Mouse (Mus musculus): Measurements from ENCODE around the gene Ptgir. TPM values are rescaled to one million over a fixed set of nuclear protein-coding genes. Genes with fewer than 3 reads are reported as not detected.

Ptgir gene
- polyA plus RNA-seq, 1 experiment from 2014 or later, result 1.7 TPM

DNA sequence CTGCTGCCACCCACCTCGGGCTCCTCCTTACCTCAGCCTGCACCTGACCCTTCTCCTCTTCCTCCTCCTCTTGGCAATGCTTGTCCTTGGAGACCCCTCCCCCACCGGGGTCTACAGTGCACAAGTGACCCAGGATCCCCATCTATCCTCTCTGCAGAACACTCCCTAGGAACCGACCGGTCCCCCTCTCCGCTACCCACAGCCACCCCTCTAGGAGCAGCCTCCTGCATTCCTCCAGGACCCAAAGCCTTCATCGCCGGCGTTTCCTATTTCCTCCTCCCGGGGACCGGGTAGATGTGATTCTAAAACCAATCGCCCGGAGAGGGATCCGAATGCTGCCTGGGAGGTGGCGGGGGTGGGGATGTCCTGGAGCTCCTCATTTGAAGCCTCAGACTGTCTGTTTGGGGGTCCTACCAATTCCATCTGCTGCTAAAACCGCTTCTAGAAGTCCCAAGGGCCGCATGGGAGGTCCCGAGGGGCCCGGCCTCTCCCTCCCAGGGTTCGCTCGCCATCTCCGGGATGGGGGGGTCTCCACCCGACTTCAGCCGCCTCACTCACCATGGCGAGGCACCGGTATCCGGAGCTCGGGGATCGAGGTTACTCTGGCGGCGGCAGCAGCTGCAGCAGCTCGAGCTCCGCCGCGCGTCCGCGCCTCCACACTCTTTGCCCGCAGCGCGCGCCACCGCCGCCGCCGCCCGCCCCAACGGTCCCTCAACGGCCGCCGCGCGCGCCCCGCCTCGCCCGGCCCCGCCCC, 17.2 kb downstream of the Ptgir start:
- Histone ChIP-seq H3K9me3 (ENCODE audit: low read length) (no peaks in the 10 kb centered on the region), H3K27me3 (ENCODE audit: insufficient read depth, low read length) (no peaks in the 10 kb centered on the region), H3K4me1 (ENCODE audit: insufficient read depth) (peaks cover 34% of the 10 kb centered on the region), H3K4me2 (ENCODE audit: low read depth, low read length) (peak overlapping the region; percentile 99), H3K9ac (replicated peaks) (peak overlapping the region; percentile 94), H3K36me3 (replicated peaks; ENCODE audit: insufficient read depth, low read length) (peaks cover 21% of the 10 kb centered on the region), H3K4me3 (ENCODE audit: low read depth, low read length) (peak overlapping the region; percentile 94), H3K27ac (ENCODE audit: low read depth) (peak overlapping the region; percentile 92)
- 0% methylated on average over 42 of the region's 57 CpGs for WGBS (ENCODE audit: insufficient replicate concordance)
- no peak for ATAC-seq
- DNase-seq, result no peak
- TF ChIP-seq CTCF (IDR thresholded peaks at IDR 0.05; ENCODE audit: low read depth), result no peak
- no peak for TF ChIP-seq EP300 (IDR thresholded peaks at IDR 0.05; ENCODE audit: low read depth)

DNA sequence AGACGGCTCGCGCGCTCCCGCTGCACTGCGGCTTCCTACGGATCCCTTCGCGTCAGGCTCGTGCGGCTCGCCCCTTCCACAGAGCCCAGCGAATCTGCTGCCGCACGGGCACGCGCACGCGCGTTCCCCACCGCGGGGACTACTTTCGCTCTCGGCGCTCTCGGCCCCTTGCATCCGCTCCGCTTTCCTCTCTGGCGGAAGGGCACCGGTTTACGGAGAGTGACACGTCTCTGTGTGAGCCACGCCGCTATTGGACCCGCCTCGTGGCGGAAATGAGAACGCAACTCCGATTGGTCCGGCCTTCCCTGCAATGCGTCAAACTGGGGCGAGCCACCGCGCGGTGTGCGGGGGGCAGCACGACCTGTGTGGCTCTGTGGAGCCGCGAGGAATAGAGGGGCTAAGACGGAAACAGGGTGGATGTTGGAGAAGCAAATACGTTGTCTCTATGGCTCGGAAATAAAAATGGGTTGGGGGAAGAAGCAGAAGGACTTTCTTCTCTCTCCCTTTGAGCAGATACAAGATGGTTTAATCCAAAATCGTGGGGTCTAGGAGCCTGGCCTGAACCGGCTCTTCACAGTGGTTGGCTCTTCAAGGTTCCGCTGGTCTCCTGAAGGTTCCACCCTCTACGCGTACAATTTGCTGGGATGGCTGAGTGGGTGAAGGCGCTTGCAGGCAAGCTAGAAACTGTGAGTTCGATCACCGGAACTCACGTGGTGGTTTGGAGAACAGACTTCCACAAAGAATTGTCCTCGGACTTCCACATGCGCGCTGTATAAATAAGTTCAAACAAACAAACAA, 17.9 kb downstream of the Ptgir start, which contains the start of gene Calm3:
Gene Calm3, minus strand, starts transcription at position 78 of the 798 bp plus-strand sequence.
- TF ChIP-seq CTCF (IDR thresholded peaks at IDR 0.05; ENCODE audit: low read depth) (peak; percentile 30; the same call in 1 of the 2 replicates), EP300 (IDR thresholded peaks at IDR 0.05; ENCODE audit: low read depth) (peak; percentile 84; the same call in 1 of the 2 replicates)
- peaks cover 14% of the 10 kb centered on the region for H3K36me3 ChIP-seq (replicated peaks; ENCODE audit: insufficient read depth, low read length)
- peak; percentile 92 for ATAC-seq
- peak within 1 kb of the TSS; percentile 94 for H3K9ac ChIP-seq (replicated peaks)
- H3K4me3 ChIP-seq (ENCODE audit: low read depth, low read length), result peak within 1 kb of the TSS; percentile 94
- peak; percentile 99 for DNase-seq
- H3K9me3 ChIP-seq (ENCODE audit: low read length), result no peaks in the 10 kb centered on the region
- WGBS (ENCODE audit: insufficient replicate concordance), result 2% methylated on average over 64 of the region's 64 CpGs
- H3K27me3 ChIP-seq (ENCODE audit: insufficient read depth, low read length), result no peaks in the 10 kb centered on the region
- peak within 1 kb of the TSS; percentile 99 for H3K4me2 ChIP-seq (ENCODE audit: low read depth, low read length)
- peaks cover 32% of the 10 kb centered on the region for H3K4me1 ChIP-seq (ENCODE audit: insufficient read depth)
- H3K27ac ChIP-seq (ENCODE audit: low read depth), result peak within 1 kb of the TSS; percentile 92

DNA sequence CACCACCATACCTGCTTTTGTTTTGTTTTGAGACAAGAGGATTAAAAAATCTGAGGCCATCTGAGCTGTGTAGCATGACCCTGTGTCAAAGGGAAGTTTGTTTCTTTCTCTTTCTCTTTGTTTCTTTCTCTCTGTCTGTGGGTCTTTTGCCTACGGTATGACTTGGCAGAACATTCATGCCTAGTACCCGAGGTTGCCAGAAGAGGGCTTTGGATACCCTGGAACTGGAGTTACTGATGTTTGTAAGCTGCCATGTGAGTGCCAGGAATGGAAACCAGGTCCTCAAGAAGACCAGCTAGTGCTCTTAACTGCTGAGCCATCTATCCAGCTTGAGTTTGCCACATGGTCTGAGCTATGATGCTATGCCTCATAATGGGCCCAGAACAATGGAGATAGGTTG, 22.1 kb downstream of the Ptgir start:
- Histone ChIP-seq H3K4me2 (ENCODE audit: low read depth, low read length) (no peak overlapping the region), H3K36me3 (replicated peaks; ENCODE audit: insufficient read depth, low read length) (no peaks in the 10 kb centered on the region), H3K9ac (replicated peaks) (no peak overlapping the region), H3K27ac (ENCODE audit: low read depth) (no peak overlapping the region), H3K27me3 (ENCODE audit: insufficient read depth, low read length) (no peaks in the 10 kb centered on the region), H3K4me1 (ENCODE audit: insufficient read depth) (peaks cover 3% of the 10 kb centered on the region; the same call in 1 of the 2 replicates), H3K9me3 (ENCODE audit: low read length) (no peaks in the 10 kb centered on the region), H3K4me3 (ENCODE audit: low read depth, low read length) (no peak overlapping the region)
- DNase-seq, result no peak
- WGBS (ENCODE audit: insufficient replicate concordance), result 29% methylated on average over 2 of the region's 2 CpGs
- no peak for ATAC-seq
- no peak for TF ChIP-seq CTCF (IDR thresholded peaks at IDR 0.05; ENCODE audit: low read depth)
- no peak for TF ChIP-seq EP300 (IDR thresholded peaks at IDR 0.05; ENCODE audit: low read depth)

DNA sequence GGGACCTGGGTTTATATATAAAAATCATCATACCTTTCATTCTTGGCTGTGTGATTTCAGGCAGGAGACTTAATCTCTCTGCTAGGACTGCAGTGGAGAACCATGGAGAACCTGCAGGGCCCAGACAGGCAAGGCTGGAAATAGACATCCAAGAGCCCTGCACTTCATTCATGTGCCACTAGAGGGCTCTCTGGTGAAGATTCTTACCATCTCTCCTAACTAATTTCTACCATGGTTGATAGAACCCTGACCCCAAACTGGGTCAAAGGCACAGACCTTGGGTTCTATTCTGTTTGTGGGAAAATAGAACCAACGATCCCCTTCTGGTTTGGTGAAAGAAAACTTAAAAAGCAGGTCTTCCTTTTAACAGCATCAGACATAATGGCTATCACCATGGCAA, 24.6 kb downstream of the Ptgir start:
- H3K27ac ChIP-seq (ENCODE audit: low read depth), result no peak overlapping the region
- H3K4me3 ChIP-seq (ENCODE audit: low read depth, low read length), result no peak overlapping the region
- no peak overlapping the region for H3K9ac ChIP-seq (replicated peaks)
- 4% methylated on average over 1 of the region's 1 CpGs for WGBS (ENCODE audit: insufficient replicate concordance)
- DNase-seq (peak; percentile 71), ATAC-seq (peak; percentile 31; the same call in 1 of the 2 replicates)
- H3K9me3 ChIP-seq (ENCODE audit: low read length), result no peaks in the 10 kb centered on the region
- no peaks in the 10 kb centered on the region for H3K27me3 ChIP-seq (ENCODE audit: insufficient read depth, low read length)
- TF ChIP-seq CTCF (IDR thresholded peaks at IDR 0.05; ENCODE audit: low read depth), result peak; percentile 84
- TF ChIP-seq EP300 (IDR thresholded peaks at IDR 0.05; ENCODE audit: low read depth), result no peak
- H3K36me3 ChIP-seq (replicated peaks; ENCODE audit: insufficient read depth, low read length), result no peaks in the 10 kb centered on the region
- no peak overlapping the region for H3K4me2 ChIP-seq (ENCODE audit: low read depth, low read length)
- no peaks in the 10 kb centered on the region for H3K4me1 ChIP-seq (ENCODE audit: insufficient read depth)

DNA sequence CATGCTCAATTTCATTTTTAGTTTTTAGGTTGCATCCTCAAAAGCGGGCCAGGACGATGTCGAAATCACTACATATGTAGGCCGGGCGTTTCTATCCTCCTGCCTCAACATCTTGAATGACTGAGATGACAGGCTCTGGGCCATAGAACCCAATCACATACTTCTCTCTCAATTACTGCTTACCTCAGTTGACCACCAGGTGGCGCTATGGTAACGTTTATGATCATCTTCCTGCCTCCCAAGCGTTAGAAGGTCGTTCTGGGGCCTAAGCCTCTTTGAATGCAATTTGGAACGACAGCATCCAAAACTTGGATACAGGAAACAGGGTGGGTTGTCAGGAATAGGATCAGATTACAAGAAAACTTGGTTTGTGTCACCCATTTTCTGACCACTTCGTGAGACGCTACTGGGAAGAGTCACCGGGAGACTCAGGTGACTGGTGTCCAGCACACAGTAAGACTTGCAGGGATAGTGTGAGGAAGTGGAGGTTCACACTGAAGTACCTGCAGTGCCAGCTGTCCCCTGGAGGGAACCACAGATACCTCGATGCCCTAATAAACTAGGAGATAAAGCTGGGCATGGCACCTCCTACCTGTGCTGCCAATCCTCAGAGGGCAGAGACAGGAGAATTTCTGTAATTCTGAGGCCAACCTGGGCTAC, 25.8 kb downstream of the Ptgir start:
- Histone ChIP-seq H3K27ac (ENCODE audit: low read depth) (no peak overlapping the region), H3K9me3 (ENCODE audit: low read length) (no peaks in the 10 kb centered on the region), H3K4me3 (ENCODE audit: low read depth, low read length) (no peak overlapping the region), H3K9ac (replicated peaks) (no peak overlapping the region), H3K4me2 (ENCODE audit: low read depth, low read length) (no peak overlapping the region), H3K36me3 (replicated peaks; ENCODE audit: insufficient read depth, low read length) (no peaks in the 10 kb centered on the region), H3K27me3 (ENCODE audit: insufficient read depth, low read length) (no peaks in the 10 kb centered on the region), H3K4me1 (ENCODE audit: insufficient read depth) (no peaks in the 10 kb centered on the region)
- peak; percentile 84 for DNase-seq
- peak; percentile 95 for TF ChIP-seq CTCF (IDR thresholded peaks at IDR 0.05; ENCODE audit: low read depth)
- TF ChIP-seq EP300 (IDR thresholded peaks at IDR 0.05; ENCODE audit: low read depth), result no peak
- ATAC-seq, result peak; percentile 74
- WGBS (ENCODE audit: insufficient replicate concordance), result 21% methylated on average over 14 of the region's 14 CpGs

All from liver, postnatal 0 days (tissue).